Mouse (Mus musculus): Measurements from ENCODE around the gene Olfr700. TPM values are rescaled to one million over a fixed set of nuclear protein-coding genes. Genes with fewer than 3 reads are reported as not detected.
"Not testable (repeated sequence)": the region's sequence is repeated elsewhere in the genome, so short reads cannot be mapped to it uniquely, and the experiment has no call there.

Gene Olfr700
- not detected in 2 replicates for polyA plus RNA-seq (2015; fragmentation: Nextera tagmentation; extraction: Ambion mirVana)

GRCm38 (mm10) chr7:106808734-106809133 is at the start of gene Olfr700:
Gene Olfr700 (minus strand): TSS chr7:106808834.
- no peak for ATAC-seq
- 89% methylated on average over 1 of the region's 1 CpGs for WGBS
- H3K27ac ChIP-seq (ENCODE audit: low read length) = no peak within 1 kb of the TSS
- H3K27me3 ChIP-seq (replicated peaks; ENCODE audit: control insufficient read depth, insufficient read depth, low read length) = no peaks in the 10 kb centered on the region
- H3K36me3 ChIP-seq (ENCODE audit: control insufficient read depth, insufficient read depth) = no peaks in the 10 kb centered on the region
- H3K4me1 ChIP-seq (replicated peaks; ENCODE audit: control insufficient read depth, insufficient read depth, low read length) = no peaks in the 10 kb centered on the region
- no peak within 1 kb of the TSS for H3K9ac ChIP-seq (replicated peaks; ENCODE audit: low read depth, low read length)
- H3K4me3 ChIP-seq (replicated peaks; ENCODE audit: low read length) = no peak within 1 kb of the TSS
- no peak within 1 kb of the TSS for H3K4me2 ChIP-seq (ENCODE audit: low read length)
- no peaks in the 10 kb centered on the region for H3K9me3 ChIP-seq (ENCODE audit: control insufficient read depth, low read length)

GRCm38 (mm10) chr7:106843060-106843459 is 34.4 kb upstream of the Olfr700 start, which contains the start of gene Olfr703:
Gene Olfr703 (plus strand): TSS chr7:106843360.
- ATAC-seq = no peak
- Histone ChIP-seq H3K27me3 (replicated peaks; ENCODE audit: control insufficient read depth, insufficient read depth, low read length) (no peaks in the 10 kb centered on the region), H3K9ac (replicated peaks; ENCODE audit: low read depth, low read length) (no peak within 1 kb of the TSS), H3K27ac (ENCODE audit: low read length) (no peak within 1 kb of the TSS), H3K9me3 (ENCODE audit: control insufficient read depth, low read length) (no peaks in the 10 kb centered on the region), H3K4me3 (replicated peaks; ENCODE audit: low read length) (no peak within 1 kb of the TSS), H3K4me1 (replicated peaks; ENCODE audit: control insufficient read depth, insufficient read depth, low read length) (no peaks in the 10 kb centered on the region), H3K36me3 (ENCODE audit: control insufficient read depth, insufficient read depth) (no peaks in the 10 kb centered on the region), H3K4me2 (ENCODE audit: low read length) (no peak within 1 kb of the TSS)
- WGBS = 45% methylated on average over 2 of the region's 2 CpGs

GRCm38 (mm10) chr7:106833793-106834192 is 25.2 kb upstream of the Olfr700 start, which contains the start of gene Olfr702:
Gene Olfr702 (minus strand): TSS chr7:106833893.
- Histone ChIP-seq H3K9ac (replicated peaks; ENCODE audit: low read depth, low read length) (no peak within 1 kb of the TSS), H3K36me3 (ENCODE audit: control insufficient read depth, insufficient read depth) (no peaks in the 10 kb centered on the region), H3K9me3 (ENCODE audit: control insufficient read depth, low read length) (no peaks in the 10 kb centered on the region), H3K27ac (ENCODE audit: low read length) (no peak within 1 kb of the TSS), H3K4me1 (replicated peaks; ENCODE audit: control insufficient read depth, insufficient read depth, low read length) (no peaks in the 10 kb centered on the region), H3K4me3 (replicated peaks; ENCODE audit: low read length) (no peak within 1 kb of the TSS), H3K27me3 (replicated peaks; ENCODE audit: control insufficient read depth, insufficient read depth, low read length) (no peaks in the 10 kb centered on the region), H3K4me2 (ENCODE audit: low read length) (no peak within 1 kb of the TSS)
- no peak for ATAC-seq

GRCm38 (mm10) chr7:106818414-106818813 is 9.8 kb upstream of the Olfr700 start:
- Histone ChIP-seq H3K9me3 (ENCODE audit: control insufficient read depth, low read length) (no peaks in the 10 kb centered on the region), H3K27ac (ENCODE audit: low read length) (no peak overlapping the region), H3K4me3 (replicated peaks; ENCODE audit: low read length) (no peak overlapping the region), H3K27me3 (replicated peaks; ENCODE audit: control insufficient read depth, insufficient read depth, low read length) (no peaks in the 10 kb centered on the region), H3K36me3 (ENCODE audit: control insufficient read depth, insufficient read depth) (no peaks in the 10 kb centered on the region), H3K4me2 (ENCODE audit: low read length) (no peak overlapping the region), H3K9ac (replicated peaks; ENCODE audit: low read depth, low read length) (no peak overlapping the region), H3K4me1 (replicated peaks; ENCODE audit: control insufficient read depth, insufficient read depth, low read length) (no peaks in the 10 kb centered on the region)
- ATAC-seq = no peak

GRCm38 (mm10) chr7:106815775-106816174 is 7.1 kb upstream of the Olfr700 start:
- H3K36me3 ChIP-seq (ENCODE audit: control insufficient read depth, insufficient read depth) = no peaks in the 10 kb centered on the region
- no peaks in the 10 kb centered on the region for H3K27me3 ChIP-seq (replicated peaks; ENCODE audit: control insufficient read depth, insufficient read depth, low read length)
- no peak overlapping the region for H3K4me2 ChIP-seq (ENCODE audit: low read length)
- no peaks in the 10 kb centered on the region for H3K9me3 ChIP-seq (ENCODE audit: control insufficient read depth, low read length)
- H3K27ac ChIP-seq (ENCODE audit: low read length) = no peak overlapping the region
- H3K4me3 ChIP-seq (replicated peaks; ENCODE audit: low read length) = no peak overlapping the region
- H3K9ac ChIP-seq (replicated peaks; ENCODE audit: low read depth, low read length) = no peak overlapping the region
- 64% methylated on average over 2 of the region's 2 CpGs for WGBS
- H3K4me1 ChIP-seq (replicated peaks; ENCODE audit: control insufficient read depth, insufficient read depth, low read length) = no peaks in the 10 kb centered on the region
- no peak for ATAC-seq

GRCm38 (mm10) chr7:106813829-106814228 is 5.2 kb upstream of the Olfr700 start, which contains the start of gene Olfr701:
Gene Olfr701 (plus strand): TSS chr7:106814129.
- Histone ChIP-seq H3K27me3 (replicated peaks; ENCODE audit: control insufficient read depth, insufficient read depth, low read length) (no peaks in the 10 kb centered on the region), H3K36me3 (ENCODE audit: control insufficient read depth, insufficient read depth) (no peaks in the 10 kb centered on the region), H3K27ac (ENCODE audit: low read length) (no peak within 1 kb of the TSS), H3K9me3 (ENCODE audit: control insufficient read depth, low read length) (no peaks in the 10 kb centered on the region), H3K4me2 (ENCODE audit: low read length) (no peak within 1 kb of the TSS), H3K4me1 (replicated peaks; ENCODE audit: control insufficient read depth, insufficient read depth, low read length) (no peaks in the 10 kb centered on the region), H3K4me3 (replicated peaks; ENCODE audit: low read length) (no peak within 1 kb of the TSS), H3K9ac (replicated peaks; ENCODE audit: low read depth, low read length) (no peak within 1 kb of the TSS)
- WGBS = 74% methylated on average over 2 of the region's 2 CpGs
- no peak for ATAC-seq

GRCm38 (mm10) chr7:106793098-106793497 is 15.5 kb downstream of the Olfr700 start, which contains the start of gene Olfr699:
Gene Olfr699 (minus strand): TSS chr7:106793198.
- 91% methylated on average over 1 of the region's 1 CpGs for WGBS
- no peak within 1 kb of the TSS for H3K4me3 ChIP-seq (replicated peaks; ENCODE audit: low read length)
- H3K27ac ChIP-seq (ENCODE audit: low read length) = no peak within 1 kb of the TSS
- H3K9me3 ChIP-seq (ENCODE audit: control insufficient read depth, low read length) = peaks cover 3% of the 10 kb centered on the region; the same call in 1 of the 2 replicates
- no peak for ATAC-seq
- H3K4me1 ChIP-seq (replicated peaks; ENCODE audit: control insufficient read depth, insufficient read depth, low read length) = no peaks in the 10 kb centered on the region
- H3K4me2 ChIP-seq (ENCODE audit: low read length) = no peak within 1 kb of the TSS
- H3K36me3 ChIP-seq (ENCODE audit: control insufficient read depth, insufficient read depth) = no peaks in the 10 kb centered on the region
- no peak within 1 kb of the TSS for H3K9ac ChIP-seq (replicated peaks; ENCODE audit: low read depth, low read length)
- no peaks in the 10 kb centered on the region for H3K27me3 ChIP-seq (replicated peaks; ENCODE audit: control insufficient read depth, insufficient read depth, low read length)

- H3K27ac ChIP-seq (ENCODE audit: low read length) = no peak overlapping the region
- no peak overlapping the region for H3K4me2 ChIP-seq (ENCODE audit: low read length)
- no peak for ATAC-seq
- H3K4me3 ChIP-seq (replicated peaks; ENCODE audit: low read length) = no peak overlapping the region
- H3K9me3 ChIP-seq (ENCODE audit: control insufficient read depth, low read length) = peaks cover 3% of the 10 kb centered on the region; the same call in 1 of the 2 replicates
- H3K4me1 ChIP-seq (replicated peaks; ENCODE audit: control insufficient read depth, insufficient read depth, low read length) = no peaks in the 10 kb centered on the region
- H3K27me3 ChIP-seq (replicated peaks; ENCODE audit: control insufficient read depth, insufficient read depth, low read length) = no peaks in the 10 kb centered on the region
- no peak overlapping the region for H3K9ac ChIP-seq (replicated peaks; ENCODE audit: low read depth, low read length)
- no peaks in the 10 kb centered on the region for H3K36me3 ChIP-seq (ENCODE audit: control insufficient read depth, insufficient read depth)
Observed at GRCm38 (mm10) chr7:106788330-106788729, 20.3 kb downstream of the Olfr700 start.

- not testable (repeated sequence) for H3K27ac ChIP-seq (ENCODE audit: low read length); H3K4me2 ChIP-seq (ENCODE audit: low read length); H3K27me3 ChIP-seq (replicated peaks; ENCODE audit: control insufficient read depth, insufficient read depth, low read length); ATAC-seq; H3K4me1 ChIP-seq (replicated peaks; ENCODE audit: control insufficient read depth, insufficient read depth, low read length); H3K4me3 ChIP-seq (replicated peaks; ENCODE audit: low read length); H3K9ac ChIP-seq (replicated peaks; ENCODE audit: low read depth, low read length); H3K36me3 ChIP-seq (ENCODE audit: control insufficient read depth, insufficient read depth); H3K9me3 ChIP-seq (ENCODE audit: control insufficient read depth, low read length)
- 88% methylated on average over 2 of the region's 2 CpGs for WGBS
Observed at GRCm38 (mm10) chr7:106761008-106761407, 47.6 kb downstream of the Olfr700 start.

GRCm38 (mm10) chr7:106758800-106759199 is 49.8 kb downstream of the Olfr700 start:
- Histone ChIP-seq H3K9me3 (ENCODE audit: control insufficient read depth, low read length) (0 out of 2 replicates have a peak, but pooled peaks cover 3% of the 10 kb centered on the region), H3K4me3 (replicated peaks; ENCODE audit: low read length) (no peak overlapping the region), H3K36me3 (ENCODE audit: control insufficient read depth, insufficient read depth) (no peaks in the 10 kb centered on the region), H3K27me3 (replicated peaks; ENCODE audit: control insufficient read depth, insufficient read depth, low read length) (no peaks in the 10 kb centered on the region), H3K9ac (replicated peaks; ENCODE audit: low read depth, low read length) (no peak overlapping the region), H3K27ac (ENCODE audit: low read length) (no peak overlapping the region), H3K4me2 (ENCODE audit: low read length) (no peak overlapping the region), H3K4me1 (replicated peaks; ENCODE audit: control insufficient read depth, insufficient read depth, low read length) (no peaks in the 10 kb centered on the region)
- WGBS = 97% methylated on average over 2 of the region's 2 CpGs
- no peak for ATAC-seq

Data from forebrain, embryonic 16.5 days (tissue).